Mouse (Mus musculus) monocyte, adult 5-6 weeks (primary cell): ENCODE data around the gene Foxc1. TPM values are rescaled to one million over a fixed set of nuclear protein-coding genes. Genes with fewer than 3 reads are reported as not detected.

Experiments
- ATAC-seq: fragments of 153-309, 156-312 bp; replicated peaks from 2 replicates; pipeline ENCODE4 v1.8.0; 2017; ENCODE audit warnings: mild to moderate bottlenecking; ENCODE audit not compliant: low TSS enrichment, insufficient number of reproducible peaks, severe bottlenecking, poor library complexity, low FRiP score
- total RNA-seq: library from RNA; stranded (forward); fragments of 200-1000, 200-491, 200-594 nt; gene quantifications from 3 replicates; pipeline ENCODE4 v1.2.3, GENCODE M21; 2017

Foxc1 gene
- 0.10 TPM in 1 of 3 replicates, not detected in the others for total RNA-seq

GRCm38 (mm10) chr13:31806428-31806832 is at the start of gene Foxc1:
Gene Foxc1 (plus strand): TSS chr13:31806633.
- no peak for ATAC-seq

DNA sequence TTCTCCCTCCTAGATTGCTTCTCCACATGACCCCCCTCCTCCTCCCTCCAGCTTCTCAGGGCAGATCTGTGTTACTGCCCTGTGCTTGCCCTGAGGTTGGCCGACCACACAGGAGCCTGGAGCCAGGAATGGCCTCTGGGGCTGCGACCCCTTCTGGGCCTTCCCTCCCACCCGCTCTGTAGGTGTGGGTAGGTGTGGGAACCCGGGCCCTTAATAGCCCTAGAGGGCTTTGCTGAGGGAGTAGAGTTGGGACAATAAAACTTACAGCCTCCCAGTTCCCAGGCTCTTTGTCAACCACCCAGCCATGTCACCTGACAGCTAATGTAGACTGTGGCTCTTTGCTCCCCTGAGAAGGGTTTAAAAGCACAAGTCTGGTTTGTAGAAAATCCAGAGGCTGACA is 46.0 kb upstream of the Foxc1 start:
- ATAC-seq: no peak

DNA sequence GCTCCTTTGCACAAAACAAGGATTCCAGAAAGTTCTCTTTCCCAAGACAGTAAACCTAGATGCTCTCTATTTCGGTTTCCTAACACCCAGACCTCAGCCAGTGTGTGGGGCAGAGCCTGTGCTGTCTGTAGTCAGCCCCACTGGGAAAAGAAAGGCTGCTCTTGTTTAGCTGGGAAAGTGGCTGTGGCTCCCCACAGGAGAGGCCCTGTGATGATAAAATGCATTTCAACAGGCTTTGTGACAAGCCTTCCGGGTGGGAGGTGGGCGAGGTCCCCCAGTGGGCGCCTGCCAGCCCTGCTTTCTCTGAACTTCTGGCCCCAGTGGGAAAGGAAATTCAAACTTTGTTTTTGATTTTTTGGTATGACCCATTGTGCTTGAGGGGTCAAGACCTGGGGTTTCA is 45.4 kb upstream of the Foxc1 start:
- ATAC-seq: no peak

DNA sequence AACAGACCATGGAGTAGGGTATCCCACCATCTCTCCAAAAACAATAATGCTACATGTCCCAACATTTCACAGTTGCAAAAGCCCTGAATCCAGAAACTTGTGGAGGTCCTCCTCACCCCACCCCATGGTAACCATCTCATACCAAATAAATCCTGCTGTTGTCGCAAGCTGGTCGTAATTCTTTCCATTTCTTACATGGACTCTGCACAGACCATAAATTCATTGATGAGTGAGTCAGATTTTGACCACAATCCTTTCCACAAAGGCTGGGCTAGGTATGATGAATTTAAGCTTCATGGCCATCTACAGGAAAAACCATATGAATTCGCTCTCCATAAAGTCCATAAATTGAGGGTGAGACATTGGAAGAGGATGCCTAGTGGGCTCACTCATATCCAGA is 42.0 kb upstream of the Foxc1 start:
- no peak for ATAC-seq

- no peak for ATAC-seq
Measured at GRCm38 (mm10) chr13:31765564-31765963, 40.9 kb upstream of the Foxc1 start.

- ATAC-seq: no peak
Measured at GRCm38 (mm10) chr13:31772882-31773281, 33.6 kb upstream of the Foxc1 start.

- no peak for ATAC-seq
Measured at GRCm38 (mm10) chr13:31775762-31776161, 30.7 kb upstream of the Foxc1 start.

DNA sequence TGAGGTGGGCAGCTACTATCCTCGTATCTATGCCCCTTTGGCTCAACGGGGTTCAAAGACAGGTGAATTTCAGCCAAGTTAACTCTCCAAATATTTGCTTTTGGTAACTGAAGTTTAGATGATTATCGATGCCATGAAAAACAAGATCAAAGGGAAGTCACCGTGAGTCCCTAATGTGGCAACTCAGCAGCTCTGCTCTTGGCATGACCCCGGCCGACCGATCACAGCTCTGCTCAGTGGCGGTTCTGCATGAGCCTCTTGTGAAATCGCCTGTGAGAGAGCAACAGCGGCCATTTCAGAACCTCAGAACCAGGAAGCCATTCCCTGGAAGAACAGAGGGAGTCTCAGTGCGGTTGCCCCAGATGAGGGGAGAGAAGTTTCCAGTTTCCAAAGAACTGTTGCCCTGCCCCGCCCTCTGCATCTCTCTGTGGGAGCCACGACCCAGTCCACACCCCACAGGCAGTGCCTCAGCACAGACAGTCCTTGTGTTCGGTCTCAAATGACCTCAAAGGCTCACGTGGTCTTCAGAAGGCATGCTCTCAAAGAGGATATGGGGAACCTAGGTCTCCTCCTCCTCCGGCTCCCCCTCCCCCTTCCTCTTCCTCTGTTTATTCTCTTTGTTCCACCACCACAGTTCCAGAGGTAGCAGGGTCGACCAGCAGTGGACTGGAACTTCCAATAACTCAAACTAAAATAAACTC is 27.0 kb upstream of the Foxc1 start:
- no peak for ATAC-seq

- no peak for ATAC-seq
Measured at GRCm38 (mm10) chr13:31780299-31780698, 26.1 kb upstream of the Foxc1 start.

- ATAC-seq: no peak
Measured at GRCm38 (mm10) chr13:31782063-31782462, 24.4 kb upstream of the Foxc1 start.

GRCm38 (mm10) chr13:31784757-31785156 is 21.7 kb upstream of the Foxc1 start:
- ATAC-seq: no peak

GRCm38 (mm10) chr13:31792480-31793132 is 13.8 kb upstream of the Foxc1 start:
- no peak for ATAC-seq

- no peak for ATAC-seq
Measured at GRCm38 (mm10) chr13:31793163-31793562, 13.3 kb upstream of the Foxc1 start.

- ATAC-seq: no peak
Measured at GRCm38 (mm10) chr13:31797346-31797745, 9.1 kb upstream of the Foxc1 start.

GRCm38 (mm10) chr13:31798075-31798474 is 8.4 kb upstream of the Foxc1 start:
- ATAC-seq: no peak

DNA sequence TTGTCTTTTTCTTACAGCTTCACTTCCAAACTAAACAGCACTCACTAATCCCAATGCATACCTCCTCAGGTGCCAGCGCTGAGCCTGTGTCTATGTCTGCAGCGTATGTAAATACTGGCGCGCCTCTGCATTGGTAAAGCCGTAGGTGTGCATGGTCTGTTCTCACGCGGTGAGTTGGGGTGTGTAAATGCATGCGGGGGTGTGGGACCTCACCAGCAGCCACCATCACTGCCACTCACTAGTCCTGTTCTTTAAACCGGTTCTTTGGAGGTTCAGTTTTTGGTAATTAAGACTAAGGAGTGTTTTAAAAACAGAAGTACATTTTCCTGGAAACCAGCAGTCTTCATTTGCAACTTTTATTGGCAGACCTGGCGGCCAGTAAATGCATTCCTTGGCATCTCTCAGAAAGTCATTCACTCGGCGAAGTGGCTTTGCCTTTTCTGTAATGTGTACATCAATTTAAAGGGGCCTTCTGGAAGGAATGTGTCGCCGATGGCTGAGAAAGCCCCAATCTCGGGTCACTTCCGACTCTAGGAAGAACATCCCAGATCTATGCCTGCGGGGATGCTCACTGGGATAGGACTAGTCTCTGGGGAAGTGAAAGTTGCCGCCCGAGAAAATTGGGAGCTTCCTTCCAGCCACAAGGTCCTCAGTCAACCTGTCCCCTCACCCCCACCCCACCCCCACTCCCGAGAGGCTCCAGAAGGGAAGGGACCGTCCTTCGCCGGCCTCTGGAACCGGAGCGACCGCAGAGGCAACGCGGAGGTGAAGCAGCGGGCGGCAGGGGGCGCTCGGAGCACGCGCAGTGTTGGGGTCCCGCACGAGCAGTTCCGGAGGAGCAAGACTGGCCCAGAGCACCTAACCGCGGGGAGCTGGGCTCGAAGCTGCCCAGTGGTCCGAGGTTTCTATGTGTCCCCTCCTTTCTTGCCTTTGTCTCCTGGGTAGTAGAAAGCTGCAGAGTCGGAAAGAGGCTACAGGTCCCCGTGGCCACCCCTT is 5.6 kb upstream of the Foxc1 start:
- no peak for ATAC-seq

DNA sequence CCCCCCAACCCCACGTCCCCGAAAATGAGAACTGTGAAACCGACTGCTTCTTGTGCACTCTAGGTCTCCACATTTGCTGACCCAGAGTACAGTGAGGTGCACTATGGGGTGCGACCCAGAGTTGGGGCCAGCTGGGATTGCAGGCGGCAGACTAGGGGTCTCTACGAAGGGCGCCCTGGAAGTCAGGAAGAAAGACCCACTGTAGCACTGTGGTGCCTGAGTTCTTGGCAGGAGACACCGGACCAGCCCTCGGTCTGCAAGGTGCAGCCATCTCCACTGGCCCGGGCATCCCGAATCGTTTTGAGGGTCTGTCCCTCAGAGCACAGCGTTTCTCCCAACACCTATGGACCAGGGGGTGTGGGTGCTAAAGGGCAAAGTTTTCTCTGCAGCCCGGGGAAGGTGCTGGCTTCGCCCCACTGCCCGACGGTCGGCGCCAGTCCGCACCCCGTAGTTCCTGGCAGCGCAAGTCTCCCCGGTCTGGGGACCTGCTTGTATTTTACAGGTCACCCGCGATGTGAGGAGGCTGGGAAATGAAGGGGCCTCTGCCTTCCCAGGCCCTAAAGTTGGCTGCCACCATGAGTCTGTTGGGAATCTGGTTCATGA is 4.6 kb upstream of the Foxc1 start:
- ATAC-seq: no peak

DNA sequence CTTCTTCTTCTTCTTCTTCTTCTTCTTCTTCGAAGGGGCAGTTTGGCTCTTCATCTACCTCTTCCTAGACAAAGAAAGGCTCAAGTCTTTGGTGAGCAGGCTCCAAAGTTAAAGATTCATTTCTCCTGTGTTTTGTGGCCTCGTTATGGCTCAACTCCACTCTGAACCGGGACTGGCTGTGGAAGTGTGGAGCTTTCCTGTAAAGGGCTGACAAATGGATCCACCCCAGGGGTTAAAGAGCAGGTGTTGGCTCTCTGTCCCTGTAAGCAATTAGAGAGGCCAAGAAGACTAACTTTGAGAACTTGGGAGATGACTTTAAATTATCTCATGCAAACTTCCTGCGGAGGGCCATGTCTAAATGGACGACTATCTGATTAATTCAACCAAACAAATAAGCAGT is 4.0 kb upstream of the Foxc1 start:
- no peak for ATAC-seq
